Comparison of ENCODE assay signal across 8 mouse cellular contexts in genomic region chr9:21368131-21368584, GRCm38 (mm10). TPM values are rescaled to one million over a fixed set of nuclear protein-coding genes. Genes with fewer than 3 reads are reported as not detected.
DNase-seq lines count a peak whose midpoint lies in the region; ATAC-seq lines count a peak whose summit lies in the region.

No protein-coding gene starts in this region.

- H3K9me3 ChIP-seq in forebrain, embryonic 16.5 days (ENCODE audit: control insufficient read depth, low read length) = no peaks in the 10 kb centered on the region
- H3K9me3 ChIP-seq in lung, embryonic 16.5 days (ENCODE audit: control insufficient read depth, low read length) = no peaks in the 10 kb centered on the region

- H3K27ac ChIP-seq in forebrain, embryonic 16.5 days (ENCODE audit: low read length) = peak overlapping the region; percentile 89
- H3K27ac ChIP-seq in lung, embryonic 16.5 days (ENCODE audit: low read length) = peak overlapping the region; percentile 82

- H3K4me2 ChIP-seq in forebrain, embryonic 16.5 days (ENCODE audit: low read length) = peak overlapping the region; percentile 82
- H3K4me2 ChIP-seq in lung, embryonic 16.5 days (ENCODE audit: low read depth, low read length) = peak overlapping the region; percentile 86

- peaks cover 3% of the 10 kb centered on the region; the same call in 1 of the 2 replicates for H3K36me3 ChIP-seq in forebrain, embryonic 16.5 days (ENCODE audit: control insufficient read depth, insufficient read depth)
- no peaks in the 10 kb centered on the region for H3K36me3 ChIP-seq in lung, embryonic 16.5 days (ENCODE audit: control insufficient read depth, insufficient read depth, low read length)

- intact Hi-C loops in heart, postnatal 36 days (cut with DNase I) = no loop called here

- peak; percentile 76 for DNase-seq in ES-CJ7 (ENCODE audit: low read depth, low spot score)
- peak; percentile 81 for DNase-seq in cerebellum, adult 11-12 months
- DNase-seq in heart, postnatal 36 days = peak; percentile 64 to 78
- peak; percentile 72 for DNase-seq in layer of hippocampus, adult 9-11 months
- DNase-seq in ovary, postnatal 10 days (ENCODE audit: low spot score) = peak; percentile 63
- peak; percentile 86 for DNase-seq in thymus, postnatal 0 days (ENCODE audit: low spot score)

- ATAC-seq in forebrain, embryonic 16.5 days = peak; percentile 55
- peak; percentile 44 for ATAC-seq in lung, embryonic 16.5 days (ENCODE audit: low read depth)

- H3K9ac ChIP-seq in forebrain, embryonic 16.5 days (replicated peaks; ENCODE audit: low read depth, low read length) = peak overlapping the region; percentile 79
- peak overlapping the region; percentile 87 for H3K9ac ChIP-seq in lung, embryonic 16.5 days (ENCODE audit: low read length)

- H3K4me1 ChIP-seq in forebrain, embryonic 16.5 days (replicated peaks; ENCODE audit: control insufficient read depth, insufficient read depth, low read length) = peaks cover 24% of the 10 kb centered on the region
- peaks cover 10% of the 10 kb centered on the region for H3K4me1 ChIP-seq in lung, embryonic 16.5 days (replicated peaks; ENCODE audit: control insufficient read depth, insufficient read depth, low read length)

- WGBS in forebrain, embryonic 16.5 days = 0% methylated on average over 36 of the region's 38 CpGs
- WGBS in lung, embryonic 16.5 days = under 1% methylated on average over 34 of the region's 38 CpGs

- no peaks in the 10 kb centered on the region for H3K27me3 ChIP-seq in forebrain, embryonic 16.5 days (replicated peaks; ENCODE audit: control insufficient read depth, insufficient read depth, low read length)
- no peaks in the 10 kb centered on the region for H3K27me3 ChIP-seq in lung, embryonic 16.5 days (ENCODE audit: control insufficient read depth, insufficient read depth, low read depth, low read length)

- peak overlapping the region; percentile 62 for H3K4me3 ChIP-seq in forebrain, embryonic 16.5 days (replicated peaks; ENCODE audit: low read length)
- H3K4me3 ChIP-seq in lung, embryonic 16.5 days (ENCODE audit: low read length) = peak overlapping the region; percentile 89

RNA-seq across cellular contexts. Expression of gene Ilf3, which starts 0.5 kb away (rescaled TPM):
- polyA plus RNA-seq in forebrain, embryonic 16.5 days (2015; fragmentation: Nextera tagmentation; extraction: Ambion mirVana) = 309 and 325 TPM in 2 replicates
- 10 to 100 TPM; 28.9 to 29.0 TPM for total RNA-seq in heart, postnatal 36 days (2021)
- 160 and 168 TPM in 2 replicates for polyA plus RNA-seq in lung, embryonic 16.5 days (2015; fragmentation: Nextera tagmentation; extraction: Ambion mirVana)
- 138 TPM in 2 replicates for polyA plus RNA-seq in thymus, postnatal 0 days (2015; fragmentation: Nextera tagmentation; extraction: Ambion mirVana)

RNA-seq across cellular contexts. Expression of gene Qtrt1, which starts 43.5 kb away (rescaled TPM):
- 48.4 and 53.8 TPM in 2 replicates for polyA plus RNA-seq in forebrain, embryonic 16.5 days (2015; fragmentation: Nextera tagmentation; extraction: Ambion mirVana)
- total RNA-seq in heart, postnatal 36 days (2021) = 1 to 10 TPM; 8.0 to 9.5 TPM
- polyA plus RNA-seq in lung, embryonic 16.5 days (2015; fragmentation: Nextera tagmentation; extraction: Ambion mirVana) = 37.3 and 37.5 TPM in 2 replicates
- polyA plus RNA-seq in thymus, postnatal 0 days (2015; fragmentation: Nextera tagmentation; extraction: Ambion mirVana) = 27.0 and 29.1 TPM in 2 replicates

RNA-seq across cellular contexts. Expression of gene Slc44a2, which starts 47.7 kb away (rescaled TPM):
- 86.2 and 88.7 TPM in 2 replicates for polyA plus RNA-seq in forebrain, embryonic 16.5 days (2015; fragmentation: Nextera tagmentation; extraction: Ambion mirVana)
- total RNA-seq in heart, postnatal 36 days (2021) = 100 to 1,000 TPM; 118 to 124 TPM
- 178 and 186 TPM in 2 replicates for polyA plus RNA-seq in lung, embryonic 16.5 days (2015; fragmentation: Nextera tagmentation; extraction: Ambion mirVana)
- polyA plus RNA-seq in thymus, postnatal 0 days (2015; fragmentation: Nextera tagmentation; extraction: Ambion mirVana) = 161 and 167 TPM in 2 replicates

RNA-seq across cellular contexts. Expression of gene Ap1m2, which starts 56.0 kb away (rescaled TPM):
- 1.8 and 2.9 TPM in 2 replicates for polyA plus RNA-seq in forebrain, embryonic 16.5 days (2015; fragmentation: Nextera tagmentation; extraction: Ambion mirVana)
- total RNA-seq in heart, postnatal 36 days (2021) = not detected
- polyA plus RNA-seq in lung, embryonic 16.5 days (2015; fragmentation: Nextera tagmentation; extraction: Ambion mirVana) = 50.0 and 53.2 TPM in 2 replicates
- polyA plus RNA-seq in thymus, postnatal 0 days (2015; fragmentation: Nextera tagmentation; extraction: Ambion mirVana) = 20.2 and 21.0 TPM in 2 replicates

RNA-seq across cellular contexts. Expression of gene Dnm2, which starts 56.5 kb away (rescaled TPM):
- 76.1 and 82.5 TPM in 2 replicates for polyA plus RNA-seq in forebrain, embryonic 16.5 days (2015; fragmentation: Nextera tagmentation; extraction: Ambion mirVana)
- total RNA-seq in heart, postnatal 36 days (2021) = 10 to 100 TPM; 63.9 to 72.4 TPM
- polyA plus RNA-seq in lung, embryonic 16.5 days (2015; fragmentation: Nextera tagmentation; extraction: Ambion mirVana) = 77.5 and 78.2 TPM in 2 replicates
- polyA plus RNA-seq in thymus, postnatal 0 days (2015; fragmentation: Nextera tagmentation; extraction: Ambion mirVana) = 107 TPM in 2 replicates

Comparison
In these comparisons a context has a peak if more than half of its experiments do, and no peak if none do; other contexts are left out.
1. Peak in every context shown above with its lines: DNase-seq, ATAC-seq, H3K4me3 ChIP-seq and H3K27ac ChIP-seq.